Mouse (Mus musculus) skeletal muscle tissue, postnatal 0 days (tissue): ENCODE data around the gene Nup54. TPM values are rescaled to one million over a fixed set of nuclear protein-coding genes. Genes with fewer than 3 reads are reported as not detected.

Source experiments
- microRNA-seq, 2 experiments: library from miRNA; unstranded; fragments of <30 nt; microRNA quantifications; one replicate each; pipeline ENCODE4; 2016
- polyA plus RNA-seq: library from polyadenylated mRNA; unstranded; fragments of >200 nt; fragmentation: Nextera tagmentation; extraction: Ambion mirVana; gene quantifications from 2 replicates; pipeline ENCODE4 v1.2.1, GENCODE M21; 2015

Gene Nup54
- polyA plus RNA-seq: 15.7 and 17.7 TPM in 2 replicates

DNA sequence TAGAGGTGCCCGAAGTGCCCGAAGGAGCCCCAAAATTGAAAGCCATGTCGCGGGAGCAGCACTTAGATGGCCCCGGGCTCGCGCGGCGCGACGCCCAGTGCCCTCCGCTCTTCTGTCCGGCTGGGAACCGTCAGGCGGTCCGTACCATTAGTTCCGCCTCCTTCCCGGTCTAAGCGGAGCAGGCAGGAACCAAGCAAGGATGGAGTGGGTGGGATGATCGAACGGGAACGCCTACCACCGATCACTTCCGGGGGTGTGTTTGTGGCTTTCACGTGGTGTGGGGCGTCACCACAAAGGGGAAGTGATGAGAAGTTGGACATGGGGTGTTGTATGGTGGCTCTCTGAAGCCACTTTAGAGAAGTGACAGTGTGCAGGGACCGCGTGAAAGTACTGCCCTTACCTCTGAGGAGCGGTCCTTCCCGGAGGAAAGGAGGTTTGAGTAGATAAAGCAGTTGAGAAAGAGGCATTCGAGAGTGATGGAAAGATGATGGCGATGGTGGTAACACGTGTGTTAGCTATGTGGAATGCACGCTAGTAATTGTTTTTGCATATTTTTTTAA lies at the start of gene Nup54:
Gene Nup54, minus strand, starts transcription at position 195 of the 560 bp plus-strand sequence.

Small RNAs within 50 kb of the gene (microRNA-seq; reads per million reads assigned to microRNA genes)
- gene Mir6415: 0 reads per million in 2 experiments

Other genes starting within 250 kb of the Nup54 start
- not detected in 2 replicates for gene U90926, start 219.8 kb downstream of the Nup54 start, polyA plus RNA-seq
- not detected in 2 replicates for gene Ppef2, start 178.9 kb downstream of the Nup54 start, polyA plus RNA-seq
- 7.8 and 12.9 TPM in 2 replicates for gene Naaa, start 157.0 kb downstream of the Nup54 start, polyA plus RNA-seq
- 18.8 and 19.3 TPM in 2 replicates for gene Sdad1, start 124.7 kb downstream of the Nup54 start, polyA plus RNA-seq
- gene Cxcl9, start 107.1 kb downstream of the Nup54 start, polyA plus RNA-seq: 9.6 and 10.4 TPM in 2 replicates
- 301 and 349 TPM in 2 replicates for gene Art3, start 103.4 kb downstream of the Nup54 start, polyA plus RNA-seq
- gene Cxcl10, start 86.3 kb downstream of the Nup54 start, polyA plus RNA-seq: 1.9 TPM in 2 replicates
- 27.0 and 28.4 TPM in 2 replicates for gene Scarb2, start 71.6 kb upstream of the Nup54 start, polyA plus RNA-seq
- gene Fam47e, start 119.8 kb upstream of the Nup54 start, polyA plus RNA-seq: not detected in 2 replicates
- gene Stbd1, start 167.8 kb upstream of the Nup54 start, polyA plus RNA-seq: 380 and 383 TPM in 2 replicates
- gene Ccdc158, start 240.1 kb upstream of the Nup54 start, polyA plus RNA-seq: 0.06 TPM in 1 of 2 replicates, not detected in the other
- 1.1 and 1.6 TPM in 2 replicates for gene Shroom3, start 248.2 kb upstream of the Nup54 start, polyA plus RNA-seq